Mouse (Mus musculus) forebrain, embryonic 12.5 days (tissue): ENCODE measurements around the gene Arl15. TPM values are rescaled to one million over a fixed set of nuclear protein-coding genes. Genes with fewer than 3 reads are reported as not detected.

Source experiments
- ATAC-seq: fragments of 200-750 bp; cut with Nextera tagmentation; 2 replicates; pipeline ENCODE4 v1.8.0; 2017; ENCODE audit warnings: moderate TSS enrichment; ENCODE audit not compliant: low FRiP score
- H3K27ac ChIP-seq: fragments of 300-500 bp; sonication (generic); 2 replicates; pipeline ENCODE4 v1.5.1; 2016; ENCODE audit warnings: mild to moderate bottlenecking
- H3K27me3 ChIP-seq: fragments of 300-500 bp; sonication (generic); 2 replicates; pipeline ENCODE4 v1.6.1; 2016; ENCODE audit warnings: mild to moderate bottlenecking
- H3K36me3 ChIP-seq: fragments of 300-500 bp; sonication (generic); replicated peaks from 2 replicates; pipeline ENCODE4 v1.6.1; 2016; ENCODE audit warnings: mild to moderate bottlenecking
- H3K4me1 ChIP-seq: fragments of 300-500 bp; sonication (generic); 2 replicates; pipeline ENCODE4 v1.6.1; 2016
- H3K4me2 ChIP-seq: fragments of 300-500 bp; sonication (generic); 2 replicates; pipeline ENCODE4 v1.6.1; 2016; ENCODE audit warnings: mild to moderate bottlenecking, moderate library complexity
- H3K4me3 ChIP-seq: fragments of 300-500 bp; sonication (generic); replicated peaks from 2 replicates; pipeline ENCODE4 v1.5.1; 2016; ENCODE audit warnings: mild to moderate bottlenecking
- H3K9ac ChIP-seq: fragments of 300-500 bp; sonication (generic); 2 replicates; pipeline ENCODE4 v1.6.1; 2016; ENCODE audit warnings: mild to moderate bottlenecking
- H3K9me3 ChIP-seq: fragments of 300-500 bp; sonication (generic); 2 replicates; pipeline ENCODE4 v1.6.1; 2016
- WGBS: fragments of 180-500 bp; shearing (Covaris S2); methylation state at CpG from one replicate; pipeline ENCODE4 v1.1.7; 2016; 5-methylcytosine and 5-hydroxymethylcytosine counted together
- polyA plus RNA-seq: library from polyadenylated mRNA; unstranded; fragments of >200 nt; fragmentation: Nextera tagmentation; extraction: Ambion mirVana; gene quantifications from 2 replicates; pipeline ENCODE4 v1.2.1, GENCODE M21; 2016

Gene Arl15
- polyA plus RNA-seq, 1 experiment from 2014 or later, result 16.9 TPM

- H3K27me3 ChIP-seq, result 0 out of 2 replicates have a peak, but pooled peaks cover 3% of the 10 kb centered on the region
- peak overlapping the region; percentile 7 for H3K4me3 ChIP-seq
- peaks cover 50% of the 10 kb centered on the region for H3K4me1 ChIP-seq
- H3K4me2 ChIP-seq, result peak overlapping the region; percentile 45
- peak overlapping the region; percentile 81 for H3K27ac ChIP-seq
- ATAC-seq, result peak; percentile 86
- H3K9me3 ChIP-seq, result no peaks in the 10 kb centered on the region
- WGBS, result 18% methylated on average over 15 of the region's 15 CpGs
- H3K9ac ChIP-seq, result peak overlapping the region; percentile 42; the same call in 1 of the 2 replicates
- H3K36me3 ChIP-seq, result no peaks in the 10 kb centered on the region
Observed at GRCm38 (mm10) chr13:113917868-113918411, 123.6 kb downstream of the Arl15 start.

- Histone ChIP-seq H3K27me3 (0 out of 2 replicates have a peak, but pooled peaks cover 3% of the 10 kb centered on the region), H3K9ac (no peak overlapping the region), H3K4me3 (no peak overlapping the region), H3K27ac (no peak overlapping the region; the same call in 1 of the 2 replicates), H3K4me1 (peaks cover 46% of the 10 kb centered on the region), H3K36me3 (no peaks in the 10 kb centered on the region; the same call in 1 of the 2 replicates), H3K4me2 (peak overlapping the region; percentile 45), H3K9me3 (no peaks in the 10 kb centered on the region)
- 47% methylated on average over 7 of the region's 7 CpGs for WGBS
- peak; percentile 42; the same call in 1 of the 2 replicates for ATAC-seq
Observed at GRCm38 (mm10) chr13:113918668-113919067, 124.4 kb downstream of the Arl15 start.

GRCm38 (mm10) chr13:113935697-113936096 is 141.4 kb downstream of the Arl15 start:
- Histone ChIP-seq H3K27ac (no peak overlapping the region), H3K27me3 (no peaks in the 10 kb centered on the region), H3K4me3 (no peak overlapping the region), H3K4me2 (no peak overlapping the region), H3K9ac (no peak overlapping the region), H3K9me3 (no peaks in the 10 kb centered on the region), H3K36me3 (no peaks in the 10 kb centered on the region), H3K4me1 (no peaks in the 10 kb centered on the region)
- WGBS, result 89% methylated on average over 4 of the region's 4 CpGs
- no peak for ATAC-seq

GRCm38 (mm10) chr13:113937231-113937630 is 142.9 kb downstream of the Arl15 start:
- ATAC-seq, result no peak
- Histone ChIP-seq H3K27me3 (no peaks in the 10 kb centered on the region), H3K36me3 (no peaks in the 10 kb centered on the region), H3K9ac (no peak overlapping the region), H3K27ac (no peak overlapping the region), H3K4me3 (no peak overlapping the region), H3K4me1 (no peaks in the 10 kb centered on the region), H3K9me3 (no peaks in the 10 kb centered on the region), H3K4me2 (no peak overlapping the region)
- 94% methylated on average over 5 of the region's 5 CpGs for WGBS

GRCm38 (mm10) chr13:113938561-113938960 is 144.3 kb downstream of the Arl15 start:
- no peak for ATAC-seq
- H3K36me3 ChIP-seq, result no peaks in the 10 kb centered on the region
- H3K4me2 ChIP-seq, result no peak overlapping the region
- no peak overlapping the region for H3K9ac ChIP-seq
- H3K27me3 ChIP-seq, result no peaks in the 10 kb centered on the region
- 83% methylated on average over 9 of the region's 9 CpGs for WGBS
- H3K4me3 ChIP-seq, result no peak overlapping the region
- H3K27ac ChIP-seq, result no peak overlapping the region
- H3K9me3 ChIP-seq, result no peaks in the 10 kb centered on the region
- H3K4me1 ChIP-seq, result no peaks in the 10 kb centered on the region

- Histone ChIP-seq H3K4me3 (no peak overlapping the region), H3K4me1 (no peaks in the 10 kb centered on the region), H3K27me3 (no peaks in the 10 kb centered on the region), H3K9ac (no peak overlapping the region), H3K27ac (no peak overlapping the region), H3K36me3 (no peaks in the 10 kb centered on the region), H3K9me3 (no peaks in the 10 kb centered on the region), H3K4me2 (no peak overlapping the region)
- ATAC-seq, result no peak
- WGBS, result 89% methylated on average over 10 of the region's 10 CpGs
Observed at GRCm38 (mm10) chr13:113939097-113939496, 144.8 kb downstream of the Arl15 start.

- H3K4me2 ChIP-seq, result no peak overlapping the region
- ATAC-seq, result no peak
- no peaks in the 10 kb centered on the region for H3K9me3 ChIP-seq
- WGBS, result 88% methylated on average over 3 of the region's 3 CpGs
- H3K4me3 ChIP-seq, result no peak overlapping the region
- H3K9ac ChIP-seq, result no peak overlapping the region
- no peaks in the 10 kb centered on the region for H3K27me3 ChIP-seq
- no peaks in the 10 kb centered on the region for H3K36me3 ChIP-seq
- H3K4me1 ChIP-seq, result no peaks in the 10 kb centered on the region
- H3K27ac ChIP-seq, result no peak overlapping the region
Observed at GRCm38 (mm10) chr13:113939681-113940080, 145.4 kb downstream of the Arl15 start.

GRCm38 (mm10) chr13:113940151-113940550 is 145.8 kb downstream of the Arl15 start:
- WGBS, result 90% methylated on average over 7 of the region's 7 CpGs
- Histone ChIP-seq H3K4me1 (no peaks in the 10 kb centered on the region), H3K4me3 (no peak overlapping the region), H3K27ac (no peak overlapping the region), H3K9ac (no peak overlapping the region), H3K4me2 (no peak overlapping the region), H3K9me3 (no peaks in the 10 kb centered on the region), H3K36me3 (no peaks in the 10 kb centered on the region), H3K27me3 (no peaks in the 10 kb centered on the region)
- no peak for ATAC-seq

- Histone ChIP-seq H3K27ac (no peak overlapping the region), H3K9me3 (no peaks in the 10 kb centered on the region), H3K9ac (no peak overlapping the region), H3K4me3 (no peak overlapping the region), H3K36me3 (no peaks in the 10 kb centered on the region), H3K27me3 (no peaks in the 10 kb centered on the region), H3K4me1 (no peaks in the 10 kb centered on the region), H3K4me2 (no peak overlapping the region)
- 66% methylated on average over 3 of the region's 3 CpGs for WGBS
- 0 out of 2 replicates have a peak, but pooled peaks have one; percentile 27 for ATAC-seq
Observed at GRCm38 (mm10) chr13:113941943-113942342, 147.6 kb downstream of the Arl15 start.

- Histone ChIP-seq H3K27ac (no peak overlapping the region), H3K36me3 (no peaks in the 10 kb centered on the region), H3K27me3 (no peaks in the 10 kb centered on the region), H3K9me3 (no peaks in the 10 kb centered on the region), H3K4me2 (no peak overlapping the region), H3K4me3 (no peak overlapping the region), H3K4me1 (peaks cover 14% of the 10 kb centered on the region), H3K9ac (no peak overlapping the region)
- WGBS, result 49% methylated on average over 4 of the region's 4 CpGs
- no peak for ATAC-seq
Observed at GRCm38 (mm10) chr13:113947546-113947945, 153.2 kb downstream of the Arl15 start.

- Histone ChIP-seq H3K9ac (no peak overlapping the region), H3K27ac (no peak overlapping the region), H3K36me3 (no peaks in the 10 kb centered on the region), H3K4me1 (peaks cover 14% of the 10 kb centered on the region), H3K27me3 (no peaks in the 10 kb centered on the region), H3K4me3 (no peak overlapping the region), H3K9me3 (no peaks in the 10 kb centered on the region), H3K4me2 (no peak overlapping the region)
- ATAC-seq, result no peak
- WGBS, result 70% methylated on average over 5 of the region's 5 CpGs
Observed at GRCm38 (mm10) chr13:113949708-113950107, 155.4 kb downstream of the Arl15 start.

- H3K9me3 ChIP-seq, result no peaks in the 10 kb centered on the region
- H3K4me1 ChIP-seq, result peaks cover 14% of the 10 kb centered on the region
- ATAC-seq, result no peak
- no peaks in the 10 kb centered on the region for H3K27me3 ChIP-seq
- no peak overlapping the region for H3K4me2 ChIP-seq
- no peak overlapping the region for H3K4me3 ChIP-seq
- H3K36me3 ChIP-seq, result no peaks in the 10 kb centered on the region
- H3K9ac ChIP-seq, result no peak overlapping the region
- 90% methylated on average over 6 of the region's 6 CpGs for WGBS
- H3K27ac ChIP-seq, result no peak overlapping the region
Observed at GRCm38 (mm10) chr13:113950131-113950530, 155.8 kb downstream of the Arl15 start.

GRCm38 (mm10) chr13:113957438-113957837 is 163.1 kb downstream of the Arl15 start:
- H3K36me3 ChIP-seq, result no peaks in the 10 kb centered on the region
- no peak overlapping the region for H3K27ac ChIP-seq
- H3K4me1 ChIP-seq, result no peaks in the 10 kb centered on the region
- no peak for ATAC-seq
- H3K27me3 ChIP-seq, result no peaks in the 10 kb centered on the region
- WGBS, result 85% methylated on average over 4 of the region's 4 CpGs
- no peak overlapping the region for H3K9ac ChIP-seq
- no peak overlapping the region for H3K4me2 ChIP-seq
- H3K4me3 ChIP-seq, result no peak overlapping the region
- H3K9me3 ChIP-seq, result no peaks in the 10 kb centered on the region
